Mouse (Mus musculus) C2C12 (cell line): ENCODE measurements around the gene Tubg1. TPM values are rescaled to one million over a fixed set of nuclear protein-coding genes. Genes with fewer than 3 reads are reported as not detected.
A peak's percentile ranks its signal among the peaks of the same experiment; 100 is the strongest.

Experiments
- H3K27me3 ChIP-seq: one replicate; pipeline ENCODE4 v1.6.1; 2011; ENCODE audit not compliant: control insufficient read depth, insufficient read depth, insufficient read length
- H3K36me3 ChIP-seq: one replicate; pipeline ENCODE4 v1.6.1; 2011; ENCODE audit not compliant: control insufficient read depth, insufficient read depth
- H3K4me3 ChIP-seq: one replicate; pipeline ENCODE4 v1.5.1; 2011; ENCODE audit warnings: mild to moderate bottlenecking, control low read depth; ENCODE audit not compliant: poor library complexity, insufficient read depth, severe bottlenecking
- H3K79me2 ChIP-seq: one replicate; pipeline ENCODE4 v1.6.1; 2011; ENCODE audit not compliant: control insufficient read depth, insufficient read depth
- H3K79me3 ChIP-seq: one replicate; pipeline ENCODE4 v1.6.1; 2011; ENCODE audit warnings: low read depth, control low read depth
- H3ac ChIP-seq: one replicate; pipeline ENCODE3; 2011; ENCODE audit warnings: low read depth; ENCODE audit not compliant: control insufficient read depth, insufficient read length
- CEBPB ChIP-seq: IDR thresholded peaks from one replicate; pipeline ENCODE4 v1.6.1; 2011; ENCODE audit warnings: low read depth, mild to moderate bottlenecking, control low read depth, moderate library complexity
- CTCF ChIP-seq: IDR thresholded peaks from one replicate; pipeline ENCODE4 v1.5.1; 2011; ENCODE audit not compliant: control insufficient read depth, insufficient read depth, insufficient read length
- FOSL1 ChIP-seq: IDR thresholded peaks from one replicate; pipeline ENCODE4 v1.8.0; 2011; ENCODE audit warnings: mild to moderate bottlenecking, low read length; ENCODE audit not compliant: poor library complexity, insufficient read depth, severe bottlenecking
- MAX ChIP-seq: IDR thresholded peaks from one replicate; pipeline ENCODE4 v1.6.1; 2011; ENCODE audit warnings: mild to moderate bottlenecking, control low read depth
- MYOD1 ChIP-seq: IDR thresholded peaks from one replicate; pipeline ENCODE4 v1.6.1; 2011; ENCODE audit warnings: low read depth; ENCODE audit not compliant: control insufficient read depth, insufficient read length
- MYOG ChIP-seq: IDR thresholded peaks from one replicate; pipeline ENCODE4 v1.6.1; 2011; ENCODE audit not compliant: control insufficient read depth, insufficient read length; ENCODE audit errors: extremely low read depth
- USF1 ChIP-seq: IDR thresholded peaks from one replicate; pipeline ENCODE4 v1.6.1; 2011; ENCODE audit warnings: low read depth, mild to moderate bottlenecking, control low read depth, moderate library complexity
- long read RNA-seq, 2 experiments: library from polyadenylated mRNA; unstranded; transcript quantifications; one replicate each; pipeline ENCODE4 v2.0.0; 2019 to 2020
- polyA plus RNA-seq: library from polyadenylated mRNA; unstranded; fragments of >200 nt; fragmentation: generic; extraction: Trizol; gene quantifications from one replicate; pipeline ENCODE4 v1.2.1, GENCODE M21; 2012; ENCODE audit warnings: missing spikeins

The Tubg1 gene
- 115 TPM for polyA plus RNA-seq
- long read RNA-seq, experiment 1, transcript Tubg1-201 (11 exons, 1,802 nt): major isoform, 106 of 126 reads
- long read RNA-seq, experiment 1, partial matches to known transcripts: 4 of 126 reads
- long read RNA-seq, experiment 1, other reads (novel, unspliced or antisense): 16 of 126 reads
- long read RNA-seq, experiment 2, transcript Tubg1-201 (11 exons, 1,802 nt): major isoform, 569 of 640 reads
- long read RNA-seq, experiment 2, partial matches to known transcripts: 5 of 640 reads
- long read RNA-seq, experiment 2, other reads (novel, unspliced or antisense): 66 of 640 reads

DNA sequence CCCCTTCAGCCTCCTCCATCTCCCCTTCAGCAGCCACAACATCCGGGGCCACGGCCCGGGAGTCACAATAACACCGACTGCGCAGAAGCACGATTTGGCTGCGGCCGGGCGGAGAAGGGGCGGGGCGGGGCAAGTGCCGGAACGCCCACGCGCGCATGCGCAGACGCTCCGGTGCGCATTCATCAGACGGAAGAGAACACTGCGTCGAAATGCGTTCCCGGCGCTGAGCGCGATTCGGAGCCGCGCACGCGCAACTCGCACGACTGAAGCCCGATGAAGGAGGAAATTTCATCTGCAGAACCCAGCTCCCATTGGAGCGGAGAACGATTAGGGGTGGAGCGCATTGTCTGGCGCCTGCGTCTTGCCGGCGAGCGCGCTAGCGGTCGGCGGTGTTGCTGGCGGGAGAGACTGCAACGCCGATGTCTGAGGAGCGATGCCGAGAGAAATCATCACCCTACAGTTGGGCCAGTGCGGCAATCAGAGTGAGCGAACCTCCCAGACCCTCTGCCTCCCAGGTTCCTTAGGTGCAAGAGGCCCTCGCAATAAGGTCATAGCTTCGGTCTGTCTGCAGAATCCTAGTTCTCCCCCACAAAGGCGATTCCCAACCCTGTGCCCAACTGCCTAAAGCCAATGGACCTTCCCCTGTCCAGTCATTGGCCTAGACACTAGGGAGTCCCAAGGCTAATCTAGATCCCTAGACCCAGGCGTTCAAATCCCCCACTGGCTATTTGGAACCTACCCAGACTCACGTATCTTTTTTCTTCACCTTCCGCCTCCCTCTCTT lies at the start of gene Tubg1, which contains the start of gene Retreg3:
Gene Tubg1 (plus strand): TSS at position 178 of the 784 bp plus-strand sequence.
Gene Retreg3 (minus strand): TSS at position 133 of the 784 bp plus-strand sequence.
- Histone ChIP-seq H3K27me3 (no peaks in the 10 kb centered on the region), H3K79me3 (peaks cover 56% of the 10 kb centered on the region), H3K36me3 (peaks cover 47% of the 10 kb centered on the region), H3K4me3 (peak within 1 kb of the TSS; percentile 85), H3K79me2 (peaks cover 73% of the 10 kb centered on the region), H3ac (peak within 1 kb of the TSS; percentile 95)
- no peak for TF ChIP-seq CTCF
- TF ChIP-seq MAX: peak; percentile 87
- TF ChIP-seq MYOD1: no peak

DNA sequence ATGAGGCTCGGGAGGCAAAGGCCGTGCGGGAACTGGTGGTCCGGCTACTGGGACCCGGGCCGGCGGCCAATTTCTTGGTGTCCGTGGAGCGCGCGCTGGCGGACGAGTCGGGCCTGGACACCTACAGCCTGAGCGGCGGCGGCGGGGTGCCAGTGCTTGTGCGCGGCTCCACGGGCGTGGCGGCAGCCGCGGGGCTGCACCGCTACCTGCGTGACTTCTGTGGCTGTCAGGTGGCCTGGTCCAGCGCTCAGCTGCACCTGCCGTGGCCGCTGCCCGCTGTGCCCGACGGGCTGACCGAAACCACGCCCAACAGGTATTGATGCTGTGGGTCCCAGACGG lies 49.6 kb upstream of the Tubg1 start:
- TF ChIP-seq MAX: no peak
- no peak for TF ChIP-seq CTCF
- TF ChIP-seq CEBPB: no peak
- no peak for TF ChIP-seq FOSL1
- TF ChIP-seq USF1: no peak
- no peak for TF ChIP-seq MYOG
- TF ChIP-seq MYOD1: no peak
- peak overlapping the region; percentile 72 for H3ac ChIP-seq
- H3K27me3 ChIP-seq: no peaks in the 10 kb centered on the region

DNA sequence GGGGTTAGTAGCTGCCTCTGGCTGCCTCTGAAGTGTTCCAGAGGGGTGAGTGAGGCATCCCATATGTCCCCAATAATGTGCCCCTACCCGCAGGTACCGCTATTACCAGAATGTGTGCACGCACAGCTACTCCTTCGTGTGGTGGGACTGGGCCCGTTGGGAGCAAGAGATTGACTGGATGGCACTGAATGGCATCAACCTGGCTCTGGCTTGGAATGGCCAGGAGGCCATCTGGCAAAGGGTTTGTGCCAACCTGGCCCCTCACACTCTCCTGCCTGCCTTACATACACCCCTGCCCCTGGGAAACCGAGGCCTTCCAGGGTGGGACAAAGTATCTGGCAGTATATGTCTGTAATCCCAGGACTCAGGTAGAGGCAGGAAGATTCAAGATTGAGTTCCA lies 48.8 kb upstream of the Tubg1 start:
- Histone ChIP-seq H3ac (no peak overlapping the region), H3K79me2 (no peaks in the 10 kb centered on the region), H3K79me3 (no peaks in the 10 kb centered on the region), H3K4me3 (no peak overlapping the region), H3K27me3 (no peaks in the 10 kb centered on the region), H3K36me3 (no peaks in the 10 kb centered on the region)
- TF ChIP-seq FOSL1 (no peak), CEBPB (no peak), MAX (no peak), MYOD1 (no peak), USF1 (no peak)

More for the DNA sequence above, 49.6 kb upstream of the Tubg1 start:
- Histone ChIP-seq H3K4me3 (peak overlapping the region; percentile 60), H3K36me3 (no peaks in the 10 kb centered on the region), H3K79me2 (no peaks in the 10 kb centered on the region), H3K79me3 (no peaks in the 10 kb centered on the region)

DNA sequence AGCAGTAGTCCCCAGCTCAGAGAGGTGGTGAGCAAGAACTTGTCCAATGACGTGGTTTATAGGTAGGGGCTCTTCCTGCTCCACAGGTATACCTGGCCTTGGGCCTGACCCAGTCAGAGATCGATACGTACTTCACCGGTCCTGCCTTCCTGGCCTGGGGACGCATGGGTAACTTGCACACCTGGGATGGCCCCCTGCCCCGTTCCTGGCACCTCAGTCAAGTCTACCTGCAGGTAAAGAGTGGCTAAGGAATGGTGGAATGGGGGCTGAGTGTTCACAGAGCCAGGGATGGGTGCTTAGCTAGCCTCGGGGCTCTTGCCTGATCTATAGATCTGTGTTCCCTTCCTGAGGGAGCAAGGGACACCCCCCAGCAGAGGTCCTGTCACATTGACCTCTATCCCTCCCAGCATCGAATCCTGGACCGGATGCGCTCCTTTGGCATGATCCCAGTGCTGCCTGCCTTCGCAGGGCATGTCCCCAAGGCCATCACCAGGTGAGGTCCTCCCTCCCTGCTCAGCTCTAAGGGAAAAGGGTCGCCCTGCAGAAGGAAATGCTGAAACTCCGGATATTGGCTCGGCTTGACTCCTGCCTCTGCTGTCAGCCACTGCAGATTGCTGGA lies 47.8 kb upstream of the Tubg1 start:
- H3K79me2 ChIP-seq: no peaks in the 10 kb centered on the region
- no peaks in the 10 kb centered on the region for H3K36me3 ChIP-seq
- no peaks in the 10 kb centered on the region for H3K27me3 ChIP-seq
- no peaks in the 10 kb centered on the region for H3K79me3 ChIP-seq
- H3K4me3 ChIP-seq: no peak overlapping the region
- TF ChIP-seq MYOG (no peak), CEBPB (no peak), CTCF (no peak), MYOD1 (no peak), FOSL1 (no peak), USF1 (no peak), MAX (no peak)
- H3ac ChIP-seq: no peak overlapping the region

DNA sequence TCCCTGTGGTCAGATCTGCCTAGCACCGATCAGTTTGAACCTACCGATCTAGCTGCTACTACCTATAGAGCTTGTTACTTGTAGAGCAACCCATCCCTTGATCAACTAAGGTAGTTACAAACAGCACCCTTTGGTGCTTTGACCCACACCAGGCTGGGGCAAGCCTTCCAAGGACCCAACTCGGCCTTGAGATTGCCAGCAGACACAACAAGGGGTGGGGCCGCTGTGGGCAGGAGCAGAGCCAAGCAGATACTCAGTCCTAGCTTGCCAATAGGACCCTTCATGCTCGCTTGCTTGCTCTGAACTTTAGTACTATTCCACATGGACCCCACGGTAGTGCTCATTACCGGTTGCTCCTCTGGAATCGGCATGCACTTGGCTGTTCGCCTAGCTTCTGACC lies 41.6 kb upstream of the Tubg1 start, which contains the start of gene Hsd17b1:
Gene Hsd17b1 (plus strand): TSS at position 291 of the 400 bp plus-strand sequence.
- TF ChIP-seq MYOG (no peak), MAX (no peak), MYOD1 (no peak), FOSL1 (no peak), CEBPB (no peak), CTCF (no peak), USF1 (no peak)
- no peaks in the 10 kb centered on the region for H3K79me3 ChIP-seq
- no peak within 1 kb of the TSS for H3ac ChIP-seq
- no peaks in the 10 kb centered on the region for H3K36me3 ChIP-seq
- H3K27me3 ChIP-seq: no peaks in the 10 kb centered on the region
- no peak within 1 kb of the TSS for H3K4me3 ChIP-seq
- peaks cover 6% of the 10 kb centered on the region for H3K79me2 ChIP-seq
